Mouse (Mus musculus) CH12F3 (cell line): ENCODE measurements around the gene Cfap74.

Experiments used
- in situ Hi-C: fragments of 300-500 bp; cut with MboI; formaldehyde crosslinking; loops from 2 replicates; pipeline ENCODE4 v1.14.3; 2020; ENCODE audit warnings: low sequenced_read_pairs

The Cfap74 gene

GRCm38 (mm10) chr4:155409058-155409776 lies at the start of gene Cfap74:
Gene Cfap74, plus strand, starts transcription at chr4:155409190.
- in situ Hi-C loops = no loop called here

GRCm38 (mm10) chr4:155359560-155360464 lies 49.2 kb upstream of the Cfap74 start:
- in situ Hi-C loops = no loop called here

GRCm38 (mm10) chr4:155360856-155361255 lies 48.1 kb upstream of the Cfap74 start:
- in situ Hi-C loops = no loop called here

GRCm38 (mm10) chr4:155361303-155361791 lies 47.6 kb upstream of the Cfap74 start, which contains the start of gene Prkcz:
Gene Prkcz, minus strand, starts transcription at chr4:155361361.
- in situ Hi-C loops = no loop called here

GRCm38 (mm10) chr4:155362443-155362842 lies 46.5 kb upstream of the Cfap74 start:
- in situ Hi-C loops = no loop called here

GRCm38 (mm10) chr4:155366784-155367183 lies 42.2 kb upstream of the Cfap74 start:
- in situ Hi-C loops = no loop called here

GRCm38 (mm10) chr4:155367739-155368138 lies 41.3 kb upstream of the Cfap74 start:
- in situ Hi-C loops = no loop called here

GRCm38 (mm10) chr4:155368684-155369083 lies 40.3 kb upstream of the Cfap74 start:
- in situ Hi-C loops = no loop called here

GRCm38 (mm10) chr4:155370737-155371715 lies 38.0 kb upstream of the Cfap74 start:
- in situ Hi-C loops = no loop called here

- in situ Hi-C loops = no loop called here
These were observed 36.9 kb upstream of the Cfap74 start for GRCm38 (mm10) chr4:155371797-155372735.

GRCm38 (mm10) chr4:155381974-155382373 lies 27.0 kb upstream of the Cfap74 start:
- in situ Hi-C loops = no loop called here

GRCm38 (mm10) chr4:155382752-155383151 lies 26.2 kb upstream of the Cfap74 start:
- in situ Hi-C loops = no loop called here

GRCm38 (mm10) chr4:155383326-155383725 lies 25.7 kb upstream of the Cfap74 start:
- in situ Hi-C loops = no loop called here

GRCm38 (mm10) chr4:155387166-155387565 lies 21.8 kb upstream of the Cfap74 start:
- in situ Hi-C loops = no loop called here

GRCm38 (mm10) chr4:155395471-155395870 lies 13.5 kb upstream of the Cfap74 start:
- in situ Hi-C loops = no loop called here

GRCm38 (mm10) chr4:155396751-155397150 lies 12.2 kb upstream of the Cfap74 start:
- in situ Hi-C loops = no loop called here

- in situ Hi-C loops = no loop called here
These were observed 11.3 kb upstream of the Cfap74 start, which contains the start of gene Gabrd for GRCm38 (mm10) chr4:155397511-155398221. Gene Gabrd, minus strand, starts transcription at chr4:155398112.

- in situ Hi-C loops = no loop called here
These were observed 10.8 kb upstream of the Cfap74 start for GRCm38 (mm10) chr4:155398222-155398540.

- in situ Hi-C loops = no loop called here
These were observed 7.9 kb upstream of the Cfap74 start for GRCm38 (mm10) chr4:155401121-155401520.
